ENCODE assay signal across 25 mouse cellular contexts in the genomic region with DNA sequence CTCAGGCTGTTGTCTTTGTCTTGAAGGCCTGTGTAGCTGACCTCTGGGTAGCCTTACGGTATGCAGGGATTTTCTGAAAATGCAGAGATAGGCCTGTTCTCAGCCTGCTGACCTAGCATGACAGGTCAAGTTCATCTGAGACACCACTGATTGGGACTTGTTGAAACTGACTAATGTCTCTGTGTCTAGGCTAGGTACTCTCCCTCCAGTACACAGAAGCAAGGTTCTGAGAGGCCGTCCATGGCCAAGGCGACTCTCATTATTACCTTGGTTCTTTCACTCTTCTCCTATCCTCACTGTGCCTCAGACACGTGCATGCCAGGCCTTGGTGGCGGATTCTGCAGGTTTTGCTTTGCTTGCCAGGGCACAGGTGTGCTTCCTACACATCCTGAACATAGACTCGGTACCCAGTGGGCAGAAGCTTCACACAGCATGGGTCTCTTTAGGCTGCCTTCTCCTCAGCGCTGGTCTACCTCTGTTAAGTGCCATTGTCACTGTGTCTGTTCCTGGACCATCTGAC.
"Had no signal": no experiment of that assay in that cellular context is flagged by ENCODE, and none has a peak within 500 bp of the region (broad histone marks: within the 10 kb centered on the region; RNA-seq: fewer than 3 reads in every experiment).

No protein-coding gene starts in this region.

- H3K4me3 ChIP-seq: embryonic facial prominence, embryonic 12.5 days; embryonic facial prominence, embryonic 13.5 days; embryonic facial prominence, embryonic 15.5 days; erythroblast, embryonic 14.5 days; forebrain, embryonic 10.5 days; forebrain, embryonic 12.5 days; forebrain, embryonic 13.5 days; forebrain, embryonic 15.5 days; gastrocnemius, adult 2 months; heart, adult 2 months; heart, embryonic 10.5 days had no signal

- H3K9ac ChIP-seq: embryonic facial prominence, embryonic 12.5 days; embryonic facial prominence, embryonic 13.5 days; embryonic facial prominence, embryonic 15.5 days; forebrain, embryonic 12.5 days; forebrain, embryonic 13.5 days; forebrain, embryonic 15.5 days; forebrain, postnatal 0 days had no signal

- H3K27me3 ChIP-seq: embryonic facial prominence, embryonic 12.5 days; embryonic facial prominence, embryonic 13.5 days; embryonic facial prominence, embryonic 15.5 days; forebrain, embryonic 12.5 days; forebrain, embryonic 13.5 days; forebrain, embryonic 15.5 days had no signal

- H3K9me3 ChIP-seq: embryonic facial prominence, embryonic 12.5 days; embryonic facial prominence, embryonic 13.5 days; embryonic facial prominence, embryonic 15.5 days; forebrain, embryonic 10.5 days; forebrain, embryonic 12.5 days; forebrain, embryonic 13.5 days; forebrain, embryonic 15.5 days; heart, embryonic 10.5 days had no signal

- DNase-seq: cerebellum, adult 9-10 months; cerebellum, adult 9-11 months; cerebellum, postnatal 10 days; cerebellum, postnatal 14 days; cerebellum, postnatal 25 days; cerebellum, postnatal 36 days; embryo, embryonic 11 days; forebrain, postnatal 0 days; gastrocnemius, adult 2 months; gastrocnemius, postnatal 10 days; gastrocnemius, postnatal 14 days; gastrocnemius, postnatal 25 days; gastrocnemius, postnatal 36 days; heart, adult 11 months; heart, adult 18-20 months; heart, adult 2 months had no signal

- H3K36me3 ChIP-seq: embryonic facial prominence, embryonic 12.5 days; embryonic facial prominence, embryonic 13.5 days; embryonic facial prominence, embryonic 15.5 days; forebrain, embryonic 10.5 days; forebrain, embryonic 12.5 days; forebrain, embryonic 15.5 days; heart, embryonic 10.5 days had no signal

- H3K4me1 ChIP-seq: embryonic facial prominence, embryonic 12.5 days; embryonic facial prominence, embryonic 13.5 days; embryonic facial prominence, embryonic 15.5 days; forebrain, embryonic 10.5 days; forebrain, embryonic 12.5 days; forebrain, embryonic 13.5 days; forebrain, embryonic 15.5 days; heart, embryonic 10.5 days had no signal

- H3K4me2 ChIP-seq: embryonic facial prominence, embryonic 12.5 days; embryonic facial prominence, embryonic 13.5 days; embryonic facial prominence, embryonic 15.5 days; forebrain, embryonic 12.5 days; forebrain, embryonic 13.5 days; forebrain, embryonic 15.5 days had no signal

- H3K27ac ChIP-seq: embryonic facial prominence, embryonic 12.5 days; embryonic facial prominence, embryonic 13.5 days; embryonic facial prominence, embryonic 15.5 days; forebrain, embryonic 10.5 days; forebrain, embryonic 12.5 days; forebrain, embryonic 13.5 days; forebrain, embryonic 15.5 days; gastrocnemius, adult 2 months; heart, adult 2 months; heart, embryonic 10.5 days had no signal
